Mouse (Mus musculus) hindbrain, postnatal 0 days (tissue): ENCODE measurements around the gene Heatr5a. TPM values are rescaled to one million over a fixed set of nuclear protein-coding genes. Genes with fewer than 3 reads are reported as not detected.
A peak's percentile ranks its signal among the peaks of the same experiment; 100 is the strongest.

Source experiments
- ATAC-seq: fragments of 200-750 bp; cut with Nextera tagmentation; 2 replicates; pipeline ENCODE4 v1.8.0; 2017; ENCODE audit warnings: mild to moderate bottlenecking, moderate TSS enrichment, moderate library complexity
- DNase-seq: peaks from one replicate; pipeline ENCODE4 v3.0.0-alpha.2; 2015; ENCODE audit warnings: low spot score
- H3K27ac ChIP-seq: fragments of 300-500 bp; sonication (generic); 2 replicates; pipeline ENCODE4 v1.5.1; 2014; ENCODE audit warnings: mild to moderate bottlenecking
- H3K27me3 ChIP-seq: fragments of 300-500 bp; sonication (generic); 2 replicates; pipeline ENCODE4 v1.6.1; 2014; ENCODE audit warnings: low read length, mixed read lengths; ENCODE audit not compliant: insufficient read depth
- H3K36me3 ChIP-seq: fragments of 300-500 bp; sonication (generic); 2 replicates; pipeline ENCODE4 v1.6.1; 2014; ENCODE audit warnings: low read length, mixed read lengths; ENCODE audit not compliant: insufficient read depth
- H3K4me1 ChIP-seq: fragments of 300-500 bp; sonication (generic); 2 replicates; pipeline ENCODE4 v1.6.1; 2014; ENCODE audit warnings: antibody characterized with exemption, low read length, mixed read lengths; ENCODE audit not compliant: insufficient read depth
- H3K4me2 ChIP-seq: fragments of 300-500 bp; sonication (generic); 2 replicates; pipeline ENCODE4 v1.6.1; 2014; ENCODE audit warnings: low read depth, mild to moderate bottlenecking, low read length, moderate library complexity, mixed read lengths
- H3K4me3 ChIP-seq: fragments of 300-500 bp; sonication (generic); 2 replicates; pipeline ENCODE4 v1.5.1; 2014; ENCODE audit warnings: low read length
- H3K9ac ChIP-seq: fragments of 300-500 bp; sonication (generic); replicated peaks from 2 replicates; pipeline ENCODE4 v1.6.1; 2014; ENCODE audit warnings: mild to moderate bottlenecking, low read length, moderate library complexity, mixed read lengths
- H3K9me3 ChIP-seq: fragments of 300-500 bp; sonication (generic); 2 replicates; pipeline ENCODE4 v1.6.1; 2016; ENCODE audit warnings: low read length, mixed read lengths
- CTCF ChIP-seq: IDR thresholded peaks from 2 replicates; pipeline ENCODE4 v1.5.1; 2016; ENCODE audit warnings: antibody characterized with exemption, control low read depth, low read depth
- WGBS: fragments of 180-500 bp; shearing (Covaris S2); extraction: QIAGEN DNeasy Blood & Tissue Kit; methylation state at CpG from one replicate; pipeline ENCODE4 v1.1.7; 2014; 5-methylcytosine and 5-hydroxymethylcytosine counted together
- polyA plus RNA-seq: library from polyadenylated mRNA; unstranded; fragments of >200 nt; fragmentation: Nextera tagmentation; extraction: Ambion mirVana; gene quantifications from 2 replicates; pipeline ENCODE4 v1.2.1, GENCODE M21; 2015
- total RNA-seq: library from RNA; depleted of rRNA; stranded (reverse); fragments of >200 nt; gene quantifications from 2 replicates; pipeline ENCODE4 v1.2.3, GENCODE M21; 2014

Gene Heatr5a
- total and polyA plus RNA-seq, 2 experiments from 2014 or later = 3.2 to 30.8 TPM

DNA sequence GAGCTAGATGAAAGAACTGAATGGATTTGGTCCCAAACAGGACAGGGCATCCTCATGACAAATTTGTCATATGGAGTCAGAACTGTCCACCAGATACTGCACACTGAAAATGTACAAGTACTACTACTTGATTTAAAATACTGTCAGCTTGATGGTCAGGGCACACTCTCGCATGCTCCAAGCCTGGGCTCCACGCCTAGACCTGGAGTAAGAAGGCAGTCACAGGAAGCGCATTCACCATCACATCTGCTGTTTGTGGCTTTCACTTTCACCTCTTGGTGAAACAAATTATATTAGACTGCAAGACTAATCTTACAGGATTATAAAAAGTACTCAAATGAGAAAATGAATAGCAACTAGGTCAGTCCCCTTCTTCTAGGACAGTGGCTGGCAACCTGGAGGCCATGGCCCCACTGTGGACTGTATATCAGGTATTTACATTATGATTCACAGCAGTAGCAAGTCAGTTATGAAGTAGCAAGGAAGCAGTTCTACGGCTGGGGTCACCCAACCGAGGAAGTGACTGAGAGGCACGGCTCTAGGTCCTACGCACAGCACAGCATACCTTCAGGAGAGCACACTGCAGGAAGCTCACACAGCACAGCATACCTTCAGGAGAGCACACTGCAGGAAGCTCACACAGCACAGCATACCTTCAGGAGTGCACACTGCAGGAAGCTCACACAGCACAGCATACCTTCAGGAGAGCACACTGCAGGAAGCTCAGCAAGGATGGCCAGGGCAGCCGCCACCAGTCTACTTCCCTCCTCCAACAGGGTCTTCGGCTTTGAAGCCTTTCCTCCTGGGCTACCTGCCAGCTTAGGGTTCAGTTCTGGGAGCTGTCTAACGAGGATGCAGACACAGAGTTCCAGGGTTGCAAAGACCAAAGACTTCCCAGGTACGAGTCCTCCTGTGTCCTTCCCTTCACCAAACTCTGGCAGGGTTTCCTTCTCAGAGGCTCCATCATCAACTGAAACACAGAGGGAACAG, 83.5 kb downstream of the Heatr5a start:
- Histone ChIP-seq H3K4me2 (no peak overlapping the region), H3K27me3 (no peaks in the 10 kb centered on the region), H3K9me3 (no peaks in the 10 kb centered on the region), H3K36me3 (peaks cover 16% of the 10 kb centered on the region), H3K4me1 (no peaks in the 10 kb centered on the region), H3K27ac (no peak overlapping the region), H3K9ac (no peak overlapping the region), H3K4me3 (no peak overlapping the region)
- ATAC-seq (no peak), DNase-seq (no peak)
- no peak for TF ChIP-seq CTCF
- WGBS = 75% methylated on average over 11 of the region's 11 CpGs

DNA sequence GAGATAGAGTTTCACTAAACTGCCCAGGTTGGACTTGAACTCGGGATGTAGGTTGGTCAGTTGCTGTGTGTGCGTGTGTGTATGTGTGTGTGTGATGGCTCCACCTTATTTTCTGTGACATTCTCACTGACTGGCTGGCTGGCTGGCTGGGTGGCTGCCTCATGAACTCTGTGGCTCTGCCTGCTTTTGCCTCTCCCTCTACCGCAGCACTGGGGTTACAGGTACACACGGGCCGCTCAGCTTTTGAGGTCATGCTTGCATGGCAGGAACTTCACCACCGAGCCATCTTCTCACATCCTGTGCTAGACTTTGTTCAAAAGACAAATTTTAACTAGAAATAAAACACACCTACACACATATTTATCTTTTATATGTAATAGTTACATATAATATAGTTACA, 84.8 kb downstream of the Heatr5a start:
- Histone ChIP-seq H3K4me1 (no peaks in the 10 kb centered on the region), H3K27me3 (no peaks in the 10 kb centered on the region), H3K9ac (no peak overlapping the region), H3K27ac (no peak overlapping the region), H3K4me2 (no peak overlapping the region), H3K36me3 (peaks cover 13% of the 10 kb centered on the region), H3K9me3 (no peaks in the 10 kb centered on the region), H3K4me3 (no peak overlapping the region)
- DNase-seq = no peak
- TF ChIP-seq CTCF = no peak
- WGBS = 94% methylated on average over 6 of the region's 6 CpGs
- ATAC-seq = no peak

DNA sequence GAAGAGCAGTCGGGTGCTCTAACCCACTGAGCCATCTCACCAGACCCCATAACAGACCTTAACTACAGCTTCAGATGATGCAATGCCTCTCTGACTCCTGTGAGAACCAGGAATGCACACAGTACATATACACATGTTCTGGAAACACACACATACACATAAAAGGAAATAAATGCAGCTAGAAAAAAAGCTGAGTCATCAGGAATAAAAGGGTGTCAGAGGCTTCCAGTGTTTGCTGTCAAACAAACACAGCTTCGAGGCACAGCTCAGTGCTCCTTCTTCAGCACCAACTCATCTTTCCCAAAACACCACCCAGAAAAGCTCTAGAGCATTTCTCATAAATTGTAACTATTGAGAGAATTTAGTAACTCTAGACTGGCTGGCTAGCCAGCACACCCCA, 86.3 kb downstream of the Heatr5a start:
- Histone ChIP-seq H3K4me1 (no peaks in the 10 kb centered on the region), H3K9ac (no peak overlapping the region), H3K9me3 (no peaks in the 10 kb centered on the region), H3K4me2 (no peak overlapping the region), H3K27me3 (no peaks in the 10 kb centered on the region), H3K36me3 (peaks cover 10% of the 10 kb centered on the region), H3K4me3 (no peak overlapping the region), H3K27ac (no peak overlapping the region)
- no peak for TF ChIP-seq CTCF
- DNase-seq (no peak), ATAC-seq (no peak)
- 83% methylated on average over 2 of the region's 2 CpGs for WGBS

DNA sequence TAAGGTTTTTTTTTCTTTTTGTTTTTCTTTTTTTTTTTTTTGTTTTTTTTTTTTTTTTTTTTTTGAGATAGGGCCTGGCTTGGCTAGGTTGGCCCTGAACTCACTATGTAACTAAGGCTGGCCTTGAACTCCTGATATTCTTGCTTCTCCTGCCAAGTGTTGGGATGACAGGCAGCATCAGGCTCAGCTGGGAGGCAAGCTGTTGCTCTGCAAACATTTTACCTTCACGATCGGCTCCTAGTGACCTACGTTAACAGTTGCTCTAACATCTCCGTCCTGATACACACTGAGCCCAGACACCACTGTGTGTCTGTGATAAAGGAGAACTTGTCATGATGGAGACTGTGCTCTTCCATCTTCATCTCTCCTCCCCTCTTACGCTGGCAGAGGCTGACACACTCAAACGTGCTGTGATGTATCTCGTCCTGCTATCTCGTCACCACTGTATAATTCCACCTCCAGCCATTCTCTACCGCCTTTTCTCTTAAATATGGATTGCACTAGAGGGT, 87.8 kb downstream of the Heatr5a start:
- TF ChIP-seq CTCF = no peak

DNA sequence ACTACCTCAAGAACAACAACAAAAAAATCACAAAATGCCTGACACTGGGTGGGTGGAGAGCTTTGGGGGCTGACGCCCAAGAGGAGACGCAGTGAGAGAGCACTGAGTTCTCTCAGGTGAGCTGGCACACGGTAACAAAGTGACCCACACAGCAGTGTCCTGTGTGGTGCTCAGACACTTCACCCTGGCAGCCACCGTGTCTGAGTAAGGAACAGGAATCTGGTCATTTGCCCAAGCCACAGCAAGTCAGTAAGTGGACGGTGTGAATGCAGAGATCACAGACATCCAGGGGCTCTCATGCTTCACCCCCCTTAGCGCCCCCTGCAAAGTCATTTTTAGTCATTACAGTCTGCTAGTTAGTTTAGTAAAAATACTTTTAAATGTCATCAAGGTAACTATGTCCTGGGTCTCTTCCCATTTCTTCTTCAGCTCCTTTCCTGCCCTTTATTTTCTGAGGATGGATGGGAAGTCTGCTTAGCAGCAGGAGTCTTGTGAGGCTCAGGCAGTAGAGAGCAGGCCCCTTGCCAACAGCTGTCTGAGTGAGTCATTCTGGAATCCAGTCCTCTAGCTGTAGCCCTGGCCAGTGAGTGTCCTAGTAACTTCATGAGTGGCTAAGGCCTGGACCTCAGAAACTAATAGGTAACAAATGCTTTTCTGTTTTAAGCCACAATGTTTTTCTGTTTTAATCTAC, 88.4 kb downstream of the Heatr5a start:
- Histone ChIP-seq H3K27ac (0 out of 2 replicates have a peak overlapping the region, but pooled peaks have one; percentile 27), H3K9me3 (no peaks in the 10 kb centered on the region), H3K27me3 (no peaks in the 10 kb centered on the region), H3K4me2 (no peak overlapping the region), H3K4me3 (no peak overlapping the region), H3K9ac (no peak overlapping the region), H3K4me1 (no peaks in the 10 kb centered on the region), H3K36me3 (peaks cover 5% of the 10 kb centered on the region; the same call in 1 of the 2 replicates)
- WGBS = 60% methylated on average over 6 of the region's 6 CpGs
- ATAC-seq (peak; percentile 61; the same call in 1 of the 2 replicates), DNase-seq (peak; percentile 70)
- no peak for TF ChIP-seq CTCF

More for the DNA sequence above, 87.8 kb downstream of the Heatr5a start:
- ATAC-seq (no peak), DNase-seq (no peak)
- Histone ChIP-seq H3K27ac (no peak overlapping the region), H3K4me2 (no peak overlapping the region), H3K9ac (no peak overlapping the region), H3K36me3 (peaks cover 5% of the 10 kb centered on the region; the same call in 1 of the 2 replicates), H3K27me3 (no peaks in the 10 kb centered on the region), H3K4me3 (no peak overlapping the region), H3K9me3 (no peaks in the 10 kb centered on the region), H3K4me1 (no peaks in the 10 kb centered on the region)
- WGBS = 84% methylated on average over 9 of the region's 9 CpGs

DNA sequence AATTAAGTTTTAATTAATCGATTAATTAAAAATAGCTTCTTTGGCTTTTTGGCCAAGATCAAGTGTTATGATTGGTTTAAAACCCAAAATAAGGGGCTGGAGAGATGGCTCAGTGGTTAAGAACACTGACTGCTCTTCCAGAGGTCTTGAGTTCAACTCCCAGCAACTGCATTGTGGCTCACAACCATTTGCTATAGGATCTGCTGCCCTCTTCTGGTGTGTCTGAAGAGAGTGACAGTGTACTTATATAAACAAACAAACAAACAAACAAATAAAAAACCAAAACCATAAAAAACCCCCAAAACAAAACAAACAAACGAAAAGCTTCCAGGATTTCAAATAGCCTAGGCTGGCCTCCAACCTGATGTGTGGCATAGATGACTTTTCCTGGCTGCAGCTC, 89.3 kb downstream of the Heatr5a start:
- 80% methylated on average over 2 of the region's 2 CpGs for WGBS
- Histone ChIP-seq H3K27me3 (no peaks in the 10 kb centered on the region), H3K9me3 (no peaks in the 10 kb centered on the region), H3K9ac (no peak overlapping the region), H3K4me3 (no peak overlapping the region), H3K4me1 (no peaks in the 10 kb centered on the region), H3K36me3 (peaks cover 5% of the 10 kb centered on the region; the same call in 1 of the 2 replicates), H3K27ac (no peak overlapping the region), H3K4me2 (no peak overlapping the region)
- ATAC-seq (no peak), DNase-seq (no peak)
- TF ChIP-seq CTCF = peak; percentile 28
